30 mouse cellular contexts compared by ENCODE assay signal in the genomic region with DNA sequence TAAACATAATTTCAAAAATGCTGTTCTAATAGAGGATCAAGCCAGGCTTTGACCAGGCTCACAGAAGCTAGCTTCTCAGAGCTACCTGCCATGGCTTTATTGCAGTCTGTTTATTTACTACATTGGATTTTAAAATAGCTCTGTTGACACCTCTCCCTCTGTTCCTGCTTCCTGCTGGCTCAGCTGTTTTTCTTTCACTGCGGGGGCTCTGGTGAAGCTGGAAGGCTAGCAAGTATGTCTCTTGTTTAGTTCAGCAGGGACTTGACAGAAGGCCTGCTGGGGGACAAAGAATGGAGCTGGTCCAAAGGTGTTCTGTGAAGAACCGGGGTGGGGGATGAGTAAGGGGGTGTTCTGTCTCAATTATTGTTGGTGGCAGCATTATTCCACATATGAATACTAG. TPM values are rescaled to one million over a fixed set of nuclear protein-coding genes. Genes with fewer than 3 reads are reported as not detected.
DNase-seq lines count a peak whose midpoint lies in the region; ATAC-seq and TF ChIP-seq lines count a peak whose summit lies in the region.
"Had no signal": no experiment of that assay in that cellular context is flagged by ENCODE, and none has a peak within 500 bp of the region (broad histone marks: within the 10 kb centered on the region; RNA-seq: fewer than 3 reads in every experiment).

No protein-coding gene starts in this region.

- H3K27ac ChIP-seq in gastrocnemius, adult 2 months: no peak overlapping the region
- H3K27ac ChIP-seq: forebrain, embryonic 15.5 days; hindbrain, embryonic 14.5 days; limb, embryonic 10.5 days; limb, embryonic 15.5 days; liver, embryonic 14.5 days had no signal

- intact Hi-C loops in gastrocnemius, adult 2 months (cut with DNase I): no loop called here

- no peak overlapping the region for H3K4me3 ChIP-seq in gastrocnemius, adult 2 months
- H3K4me3 ChIP-seq: forebrain, embryonic 15.5 days; heart, embryonic 12.5 days; limb, embryonic 10.5 days; limb, embryonic 15.5 days had no signal

- peak; percentile 55 for ATAC-seq in frontal cortex, adult (ENCODE audit: low TSS enrichment)
- ATAC-seq: activated CD4-positive, CD25-positive, alpha-beta regulatory T cell, adult 4 months; CD4-positive, CD25-positive, alpha-beta regulatory T cell, adult 4 months; forebrain, embryonic 15.5 days; intestine, postnatal 0 days had no signal

- DNase-seq in frontal cortex, postnatal 14 days (ENCODE audit: low spot score in 2 of 2): no peak
- peak; percentile 88 for DNase-seq in cerebellum, adult 11-12 months
- peak; percentile 89 for DNase-seq in cerebellum, adult 9-11 months
- DNase-seq in embryo, embryonic 10 days (ENCODE audit: low spot score): no peak
- no peak for DNase-seq in right cerebral cortex, postnatal 14 days
- no peak for DNase-seq in gastrocnemius, adult 2 months
- DNase-seq: adrenal gland, adult 8-10 months; gastrocnemius, postnatal 36 days; heart, adult 18-20 months; heart, postnatal 4 days; kidney, adult 9 months; kidney, postnatal 10 days; layer of hippocampus, postnatal 36 days; lung, embryonic 14.5 days; lung, postnatal 14 days; midbrain, embryonic 14.5 days; right cerebral cortex, postnatal 25 days; thymus, adult 18-20 months; thymus, postnatal 36 days had no signal

- TF ChIP-seq CTCF in gastrocnemius, adult 2 months (IDR thresholded peaks at IDR 0.05): no peak

RNA-seq across cellular contexts. Expression of a gene that starts 7.7 kb away (rescaled TPM):
- total RNA-seq in gastrocnemius, adult 2 months (2021): 1 to 10 TPM; 1.2 to 2.1 TPM
- total RNA-seq: monocyte, adult 5-6 weeks had no signal

Comparison
In these comparisons a context has a peak if more than half of its experiments do, and no peak if none do; other contexts are left out.
1. DNase-seq: peak in cerebellum, adult 11-12 months (single experiment) and cerebellum, adult 9-11 months (single experiment); none in frontal cortex, postnatal 14 days (0 of 2), embryo, embryonic 10 days (single experiment), right cerebral cortex, postnatal 14 days (single experiment) and gastrocnemius, adult 2 months (single experiment).